Mouse (Mus musculus): ENCODE results near the gene Ikbip. TPM values are rescaled to one million over a fixed set of nuclear protein-coding genes. Genes with fewer than 3 reads are reported as not detected.

Ikbip gene
- 9.3 TPM for polyA plus RNA-seq (2017; shearing (Covaris generic))

GRCm38 (mm10) chr10:91082550-91083392 is at the start of gene Ikbip, which contains the start of gene Apaf1:
Ikbip (plus strand) TSS chr10:91082940.
Apaf1 (minus strand) TSS chr10:91082770.

GRCm38 (mm10) chr10:91123828-91124822 is 41.4 kb downstream of the Ikbip start, which contains the start of gene Slc25a3:
Slc25a3 (minus strand) TSS chr10:91124059.

Other genes with a start within 250 kb of the Ikbip start
- 35.4 TPM for gene Apaf1, start 170 bp upstream of the Ikbip start, polyA plus RNA-seq (2017; shearing (Covaris generic))
- gene Slc25a3, start 41.1 kb downstream of the Ikbip start, polyA plus RNA-seq (2017; shearing (Covaris generic)) = 320 TPM
- gene Tmpo, start 98.4 kb downstream of the Ikbip start, polyA plus RNA-seq (2017; shearing (Covaris generic)) = 33.2 TPM

Data from activated CD4-positive, CD25-positive, alpha-beta regulatory T cell, adult 9 weeks (primary cell).